Comparison of ENCODE assay signal across 8 mouse cellular contexts in the genomic region with DNA sequence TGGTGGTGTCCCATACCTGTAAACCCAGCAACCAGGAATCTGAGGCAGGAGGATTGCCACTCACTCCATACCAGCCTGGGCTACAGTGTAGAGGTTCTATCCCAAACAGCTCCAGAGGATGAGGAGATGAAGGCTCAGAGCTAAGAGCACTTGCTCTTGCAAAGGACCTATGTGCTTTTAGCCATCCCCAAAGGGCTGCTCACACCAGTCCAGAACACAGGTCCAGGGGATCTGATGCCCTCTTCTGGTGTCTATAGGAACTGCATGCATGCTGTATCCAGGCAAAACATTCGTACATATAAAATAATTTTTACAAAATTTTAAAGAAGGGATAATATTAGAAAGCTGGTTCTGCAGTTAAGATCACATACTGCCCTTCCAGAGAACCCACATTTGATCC. TPM values are rescaled to one million over a fixed set of nuclear protein-coding genes. Genes with fewer than 3 reads are reported as not detected.
DNase-seq lines count a peak whose midpoint lies in the region; ATAC-seq and TF ChIP-seq lines count a peak whose summit lies in the region.
"Had no signal": no experiment of that assay in that cellular context is flagged by ENCODE, and none has a peak within 500 bp of the region (broad histone marks: within the 10 kb centered on the region; RNA-seq: fewer than 3 reads in every experiment).

No protein-coding gene starts in this region.

- peaks cover 43% of the 10 kb centered on the region for H3K36me3 ChIP-seq in heart, embryonic 12.5 days

- H3K4me2 ChIP-seq in heart, embryonic 12.5 days = no peak overlapping the region
- H3K4me2 ChIP-seq: embryonic facial prominence, embryonic 13.5 days had no signal

- peaks cover 8% of the 10 kb centered on the region; the same call in 1 of the 2 replicates for H3K4me1 ChIP-seq in heart, embryonic 12.5 days (replicated peaks)
- H3K4me1 ChIP-seq in lung, adult 2 months (ENCODE audit: control insufficient read depth, insufficient read depth, low read length) = no peaks in the 10 kb centered on the region

- no peaks in the 10 kb centered on the region for H3K9me3 ChIP-seq in heart, embryonic 12.5 days (replicated peaks)
- H3K9me3 ChIP-seq: embryonic facial prominence, embryonic 13.5 days had no signal

- H3K9ac ChIP-seq in heart, embryonic 12.5 days = no peak overlapping the region
- H3K9ac ChIP-seq: embryonic facial prominence, embryonic 13.5 days had no signal

- no peak overlapping the region for H3K4me3 ChIP-seq in heart, embryonic 12.5 days
- H3K4me3 ChIP-seq in lung, adult 2 months (replicated peaks; ENCODE audit: extremely low read depth, low read depth, low read length) = no peak overlapping the region
- H3K4me3 ChIP-seq: embryonic facial prominence, embryonic 13.5 days had no signal

- peak; percentile 73 for TF ChIP-seq CTCF in lung, adult 2 months (IDR thresholded peaks at IDR 0.05; ENCODE audit: insufficient read depth, low read length)

- ATAC-seq in heart, embryonic 12.5 days (ENCODE audit: insufficient number of reproducible peaks, low FRiP score) = no peak

- WGBS in heart, embryonic 12.5 days = 76% methylated on average over 1 of the region's 1 CpGs
- WGBS in lung, adult 2 months = 73% methylated on average over 1 of the region's 1 CpGs

- no peak for TF ChIP-seq POLR2A in lung, adult 2 months (IDR thresholded peaks at IDR 0.05; ENCODE audit: borderline replicate concordance, extremely low read depth, low read depth, low read length)

- intact Hi-C loops in heart, postnatal 14 days (cut with DNase I) = loop anchor here (1.0 kb wide), 1 partner anchor 498 kb away; no protein-coding TSS in a partner anchor

- no peaks in the 10 kb centered on the region for H3K27me3 ChIP-seq in heart, embryonic 12.5 days (replicated peaks)
- H3K27me3 ChIP-seq: embryonic facial prominence, embryonic 13.5 days had no signal

- H3K27ac ChIP-seq in heart, embryonic 12.5 days (ENCODE audit: poor library complexity, severe bottlenecking) = no peak overlapping the region
- H3K27ac ChIP-seq: embryonic facial prominence, embryonic 13.5 days had no signal

- peak; percentile 37 to 59 for DNase-seq in heart, postnatal 14 days
- peak; percentile 23 for DNase-seq in right cerebral cortex, postnatal 14 days
- DNase-seq in right cerebral cortex, postnatal 25 days = no peak
- DNase-seq in brain, adult 2 months (ENCODE audit: low read depth, low spot score) = peak; percentile 60
- peak; percentile 26 for DNase-seq in lung, adult 2 months
- DNase-seq in thymus, postnatal 25 days = peak; percentile 47

RNA-seq across cellular contexts. Expression of a gene that starts 5.0 kb away (rescaled TPM):
- total RNA-seq in heart, postnatal 14 days (2021) = 10 to 100 TPM in 1 of 2 experiments, 1 to 10 TPM in 1; 9.5 to 10.9 TPM
- 12.8 and 15.2 TPM in 2 replicates for polyA plus RNA-seq in heart, embryonic 12.5 days (2016; fragmentation: Nextera tagmentation; extraction: Ambion mirVana)
- polyA plus RNA-seq in lung, adult 2 months (2012; rRNA removed) = 5.4 and 7.4 TPM in 2 replicates

RNA-seq across cellular contexts. Expression of a gene that starts 15.2 kb away (rescaled TPM):
- 10 to 100 TPM in 1 of 2 experiments, 1 to 10 TPM in 1; 10.0 to 12.2 TPM for total RNA-seq in heart, postnatal 14 days (2021)
- polyA plus RNA-seq in heart, embryonic 12.5 days (2016; fragmentation: Nextera tagmentation; extraction: Ambion mirVana) = 25.8 and 28.0 TPM in 2 replicates
- 6.2 and 7.9 TPM in 2 replicates for polyA plus RNA-seq in lung, adult 2 months (2012; rRNA removed)

RNA-seq across cellular contexts. Expression of a gene that starts 15.3 kb away (rescaled TPM):
- 10 to 100 TPM; 14.7 to 14.8 TPM for total RNA-seq in heart, postnatal 14 days (2021)
- polyA plus RNA-seq in heart, embryonic 12.5 days (2016; fragmentation: Nextera tagmentation; extraction: Ambion mirVana) = 25.5 and 26.3 TPM in 2 replicates
- 18.9 and 21.6 TPM in 2 replicates for polyA plus RNA-seq in lung, adult 2 months (2012; rRNA removed)

RNA-seq across cellular contexts. Expression of a gene that starts 52.4 kb away (rescaled TPM):
- total RNA-seq in heart, postnatal 14 days (2021) = 10 to 100 TPM; 14.6 to 16.2 TPM
- polyA plus RNA-seq in heart, embryonic 12.5 days (2016; fragmentation: Nextera tagmentation; extraction: Ambion mirVana) = 15.2 and 16.5 TPM in 2 replicates
- 18.7 and 20.0 TPM in 2 replicates for polyA plus RNA-seq in lung, adult 2 months (2012; rRNA removed)
